Mouse (Mus musculus): ENCODE results near the gene Col26a1.
"Not testable (repeated sequence)": the region's sequence is repeated elsewhere in the genome, so short reads cannot be mapped to it uniquely, and the experiment has no call there.

Gene Col26a1

DNA sequence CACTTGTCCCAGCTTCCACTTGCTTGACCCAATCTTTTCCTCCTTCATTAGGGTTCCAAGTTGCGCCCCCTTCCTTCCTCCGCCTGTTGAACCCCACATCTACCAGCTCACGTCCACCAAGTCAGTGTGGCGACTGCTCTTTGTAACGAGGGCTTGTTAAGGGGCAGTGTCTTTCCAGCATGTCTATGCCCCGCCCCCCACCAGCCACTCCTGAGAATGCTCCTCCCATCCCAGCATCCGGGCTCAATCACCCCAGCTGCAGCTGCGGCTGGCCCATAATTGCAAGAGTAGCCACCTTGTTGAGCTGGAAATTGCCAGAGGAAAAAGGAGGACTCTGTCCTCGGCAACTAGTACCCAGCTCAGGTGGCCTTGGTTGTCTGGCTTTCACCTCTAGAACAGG is 136.4 kb downstream of the Col26a1 start:
- no peak for DNase-seq

DNA sequence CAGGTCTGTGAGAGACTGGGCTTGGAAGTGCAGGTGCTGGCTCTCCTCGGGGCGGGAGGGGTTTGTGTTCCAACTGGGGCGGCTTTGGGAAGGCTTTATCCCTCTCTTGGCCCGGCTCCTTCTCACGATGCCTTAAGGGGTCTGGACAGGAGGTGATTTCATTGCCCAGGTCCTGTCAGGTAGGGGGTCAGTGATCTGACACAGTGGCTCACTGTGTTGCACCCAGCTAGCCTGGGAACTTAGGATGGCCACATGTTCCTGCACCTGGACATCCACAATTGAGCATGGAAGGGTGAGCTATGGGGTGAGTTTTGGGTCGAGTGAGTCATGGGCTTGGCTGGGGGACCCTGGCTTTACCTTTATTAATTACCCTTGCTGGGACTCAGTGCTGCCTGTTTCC is 144.1 kb downstream of the Col26a1 start:
- DNase-seq, result no peak

DNA sequence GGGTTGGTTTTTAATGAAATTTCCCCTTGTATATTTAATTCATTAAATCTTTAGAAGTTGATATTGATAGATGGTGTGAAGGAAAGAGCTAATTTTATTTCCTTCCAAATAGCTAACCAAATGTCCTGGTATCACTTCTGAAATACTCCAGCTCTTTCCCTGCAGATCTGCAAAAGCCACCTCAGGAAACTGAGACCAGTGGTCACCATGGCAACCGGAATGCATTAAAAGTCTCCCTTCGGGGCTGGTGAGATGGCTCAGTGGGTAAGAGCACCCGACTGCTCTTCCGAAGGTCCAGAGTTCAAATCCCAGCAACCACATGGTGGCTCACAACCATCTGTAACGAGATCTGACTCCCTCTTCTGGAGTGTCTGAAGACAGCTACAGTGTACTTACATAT is 156.7 kb downstream of the Col26a1 start:
- not testable (repeated sequence) for DNase-seq

DNA sequence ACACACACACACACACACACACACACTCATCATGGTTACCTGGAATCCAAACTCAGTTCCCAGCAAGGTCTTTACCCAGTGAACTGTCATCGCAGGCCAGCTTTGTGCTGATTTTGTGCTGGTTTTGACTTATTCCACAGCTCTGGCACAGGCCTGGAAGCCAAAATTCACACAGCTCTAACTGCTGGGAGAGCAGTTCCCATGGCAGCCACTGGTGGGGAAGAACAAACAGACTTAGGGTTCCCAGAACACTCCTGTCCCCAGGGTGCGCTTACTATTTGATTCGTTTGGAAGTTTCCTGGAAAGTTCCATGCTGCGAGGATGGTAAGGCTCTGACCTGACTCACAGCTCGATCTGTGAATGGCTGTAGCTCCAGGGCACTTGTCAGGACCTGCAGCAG is 161.4 kb downstream of the Col26a1 start:
- no peak for DNase-seq

DNA sequence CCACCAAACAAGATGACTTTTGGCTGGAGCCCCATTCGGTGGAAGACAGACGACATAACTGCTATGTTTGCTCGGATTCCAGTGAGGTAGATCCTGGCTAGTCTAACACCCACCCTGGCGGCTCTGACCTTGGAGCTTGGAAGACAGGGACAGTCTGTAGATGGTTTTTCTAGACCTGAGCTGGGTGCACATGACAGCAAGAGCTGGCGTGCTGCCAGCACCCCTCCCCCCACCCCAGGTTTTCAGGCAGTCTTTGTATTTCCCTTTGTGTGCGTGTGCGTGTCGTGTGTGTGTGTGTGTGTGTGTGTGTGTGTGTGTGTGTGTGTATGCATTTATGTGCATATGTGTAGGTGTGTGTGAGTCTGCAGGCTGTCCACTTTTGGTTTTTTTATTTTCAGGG is 164.4 kb downstream of the Col26a1 start:
- DNase-seq, result no peak

DNA sequence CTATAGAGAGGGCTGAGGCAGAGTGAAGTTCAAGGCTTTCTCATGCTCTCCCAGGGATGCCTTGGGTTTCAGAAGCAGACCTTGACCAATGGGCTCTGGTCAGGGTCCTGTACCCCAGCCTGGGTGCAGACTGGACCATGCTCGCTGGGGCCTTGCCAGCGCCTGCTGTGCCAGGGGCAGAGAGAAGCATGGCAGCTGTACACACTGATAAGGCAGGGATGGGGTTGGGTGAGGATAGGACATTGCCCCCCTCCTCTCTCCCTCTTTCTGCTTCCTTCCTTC is 165.5 kb downstream of the Col26a1 start:
- DNase-seq, result no peak

DNA sequence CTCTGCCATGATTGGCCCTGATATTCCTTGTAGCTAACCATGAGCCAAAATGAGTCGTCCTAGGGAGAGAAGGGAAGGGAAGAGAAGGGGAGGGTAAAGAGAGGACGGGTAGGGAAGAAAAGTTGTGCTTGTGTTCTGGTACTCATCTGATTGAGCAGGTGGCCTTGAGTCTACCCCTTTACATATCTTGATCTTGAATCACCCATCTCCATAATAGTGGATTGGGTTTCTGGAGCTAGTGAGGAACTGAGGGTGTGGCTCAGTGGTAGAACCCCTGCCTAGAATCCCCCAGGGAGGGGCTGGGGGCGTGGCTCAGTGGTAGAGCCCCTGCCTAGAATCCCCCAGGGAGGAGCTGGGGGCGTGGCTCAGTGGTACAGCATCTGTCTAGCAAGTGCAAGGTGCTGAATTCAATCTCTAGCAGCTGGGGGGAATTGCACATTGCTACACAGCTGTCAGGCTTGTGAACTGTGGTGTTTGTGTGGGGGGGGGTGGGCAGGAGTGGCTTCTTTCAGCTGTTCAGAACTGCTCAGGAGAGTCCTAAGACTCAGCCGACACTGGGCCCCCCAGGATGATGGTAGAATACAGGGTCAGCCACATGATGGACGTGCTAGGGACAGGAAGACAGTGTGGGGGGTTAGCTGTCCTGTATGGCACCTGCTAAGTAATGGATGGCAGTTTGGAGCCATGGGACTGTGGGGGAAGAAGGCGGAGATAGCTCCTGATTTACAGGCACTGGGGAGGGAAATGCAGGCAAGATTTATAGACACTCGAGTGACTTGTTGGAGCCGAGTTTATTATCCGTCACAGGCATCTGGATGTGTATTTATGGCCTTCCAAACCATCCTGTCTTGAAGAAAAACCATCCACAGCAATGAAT is 166.1 kb downstream of the Col26a1 start:
- no peak for DNase-seq

DNA sequence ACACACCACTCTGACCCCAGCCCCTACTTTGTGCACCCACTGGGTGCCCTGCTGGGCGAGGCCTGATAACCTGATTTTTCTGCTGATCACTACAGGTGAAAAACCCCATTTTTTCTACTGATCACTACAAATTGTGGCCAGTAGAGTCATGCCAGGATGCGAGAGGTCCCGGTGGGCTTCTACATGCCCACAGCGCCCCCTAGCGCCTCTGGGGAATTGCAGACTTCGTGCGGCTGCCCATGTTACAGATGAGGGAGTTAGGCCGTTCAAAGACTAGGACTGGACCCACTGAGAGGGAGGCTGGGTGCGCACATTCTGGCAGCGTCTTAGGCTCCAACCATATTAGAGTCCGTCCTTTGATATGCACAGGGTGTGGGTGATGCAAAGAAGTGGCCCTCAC is 168.1 kb downstream of the Col26a1 start:
- no peak for DNase-seq

DNA sequence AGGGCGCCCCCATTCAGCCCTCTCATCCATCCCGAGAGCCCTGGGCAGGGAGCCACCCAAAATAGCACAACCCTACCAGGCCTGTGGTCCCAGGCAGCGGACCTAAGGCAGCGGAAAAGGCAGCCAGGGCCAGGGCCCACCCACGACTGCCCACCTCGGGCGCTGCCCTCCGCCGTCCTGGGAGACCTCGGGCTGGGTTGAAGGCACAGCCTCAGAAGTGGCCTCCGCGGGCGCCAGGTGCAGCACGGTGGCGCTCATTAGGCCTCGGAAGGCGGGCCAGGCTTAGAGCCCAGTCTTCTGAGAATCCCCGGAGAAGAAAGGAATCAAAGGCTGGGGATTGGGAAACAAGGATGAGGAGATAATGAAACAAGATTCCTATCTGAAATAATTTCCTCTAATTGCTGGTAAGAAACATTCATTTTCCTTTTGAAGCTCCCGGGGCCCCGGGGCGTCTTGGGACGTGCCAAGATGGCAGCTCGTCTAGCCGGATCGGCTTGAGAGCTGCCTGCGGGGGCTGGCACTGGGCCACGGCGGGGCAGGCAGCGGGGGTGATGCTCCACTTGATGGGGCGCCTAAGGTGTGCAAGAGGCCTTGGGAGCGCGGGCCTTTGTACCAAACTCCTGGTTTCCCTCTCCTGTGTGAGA is 168.7 kb downstream of the Col26a1 start:
- DNase-seq, result peak in 1 of 2 experiments; percentile 13

DNA sequence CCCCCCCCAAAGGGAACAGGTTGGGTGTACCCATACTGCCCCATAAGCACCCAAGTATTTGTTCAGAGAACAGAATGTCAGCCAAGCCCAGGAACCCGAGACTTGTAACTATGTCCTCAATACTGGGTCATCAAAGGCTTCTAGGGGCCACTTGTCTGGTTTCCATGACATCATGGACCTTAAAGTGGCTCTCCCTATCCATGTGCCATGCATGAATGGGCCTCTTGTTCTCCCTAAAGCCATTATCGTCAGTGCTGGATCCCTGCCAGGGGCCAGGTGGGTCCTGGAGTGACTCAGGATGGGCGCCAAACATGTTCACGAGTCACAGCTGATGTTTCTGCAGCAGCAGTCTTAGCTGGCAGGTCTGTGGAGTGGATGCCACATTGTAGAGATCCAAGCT is 172.3 kb downstream of the Col26a1 start:
- DNase-seq, result peak; percentile 70 to 86

DNA sequence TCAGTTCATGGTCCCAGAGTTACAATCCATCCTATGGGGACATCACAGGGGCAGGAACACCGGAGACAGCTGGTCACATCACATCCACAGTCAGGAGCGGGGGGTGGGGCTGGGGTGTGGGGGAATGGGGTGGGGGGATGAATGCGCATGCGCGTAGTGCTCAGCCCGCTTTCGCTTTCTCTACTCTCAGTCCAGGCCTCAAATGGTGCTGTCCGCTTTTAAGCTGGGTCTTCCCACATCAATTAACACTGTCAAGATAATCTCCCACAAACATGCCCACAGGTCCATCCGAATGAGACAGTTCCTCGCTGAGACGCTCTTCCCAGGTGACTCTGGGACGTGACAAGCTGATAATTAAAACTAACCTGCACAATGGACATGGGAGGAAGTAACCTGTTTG is 174.9 kb downstream of the Col26a1 start:
- no peak for DNase-seq

DNA sequence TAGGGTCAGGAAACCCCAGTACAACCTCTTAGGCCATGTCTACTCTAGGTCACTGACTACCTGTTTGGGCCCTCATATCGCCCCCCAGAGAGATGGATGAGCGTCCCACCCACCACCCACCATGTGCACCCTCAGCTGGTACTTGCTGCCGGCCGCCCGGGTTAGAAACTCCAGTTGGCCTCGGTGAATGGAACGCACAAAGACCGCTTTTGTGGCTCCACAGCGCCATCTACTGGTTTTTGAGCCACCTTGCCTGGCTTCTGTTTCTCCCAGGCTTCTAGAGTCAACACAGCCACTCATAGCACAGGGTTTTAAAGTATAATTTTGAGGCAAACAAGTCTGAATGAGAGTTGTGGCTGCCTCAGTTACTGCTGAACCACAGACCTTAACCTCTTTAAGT is 176.2 kb downstream of the Col26a1 start:
- peak; percentile 45 to 64 for DNase-seq

DNA sequence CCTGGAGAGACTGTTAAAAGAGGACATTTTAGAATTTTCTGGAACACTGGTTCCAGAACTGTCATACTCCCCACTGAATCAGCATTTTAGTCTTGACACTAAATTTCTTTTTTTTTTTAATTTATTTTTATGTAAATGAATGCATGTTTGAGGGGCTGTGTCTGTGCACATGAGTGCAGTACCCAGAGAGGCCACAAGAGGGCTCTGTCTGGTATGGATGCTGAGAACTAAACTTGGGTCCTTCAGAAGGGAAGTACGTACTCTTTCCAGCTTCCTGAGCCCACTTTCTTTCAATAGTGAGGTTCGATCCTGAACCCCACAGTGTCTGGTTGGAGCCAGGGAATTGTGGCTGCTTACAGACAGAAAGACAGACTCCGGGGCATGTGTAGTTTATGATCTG is 177.5 kb downstream of the Col26a1 start:
- no peak for DNase-seq

DNA sequence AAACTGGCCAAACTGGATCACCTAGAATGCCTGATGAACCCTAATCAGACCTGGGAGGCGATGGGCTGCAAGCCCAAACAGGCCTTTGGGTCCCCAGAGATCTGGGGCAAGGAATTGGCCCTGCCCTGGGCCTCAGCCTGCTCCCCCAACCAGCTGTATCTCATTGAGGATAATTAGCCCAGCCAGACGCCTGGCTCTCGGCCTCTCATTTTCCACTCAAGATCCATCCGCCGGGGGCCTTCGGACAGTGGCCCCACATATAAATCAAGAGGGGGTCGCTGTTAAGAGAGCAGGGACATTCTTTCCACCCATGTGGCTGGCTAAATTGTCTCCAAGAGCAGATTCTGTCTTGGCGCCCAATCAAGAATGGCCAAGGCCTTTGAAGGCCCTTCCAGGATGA is 178.9 kb downstream of the Col26a1 start:
- DNase-seq, result no peak

DNA sequence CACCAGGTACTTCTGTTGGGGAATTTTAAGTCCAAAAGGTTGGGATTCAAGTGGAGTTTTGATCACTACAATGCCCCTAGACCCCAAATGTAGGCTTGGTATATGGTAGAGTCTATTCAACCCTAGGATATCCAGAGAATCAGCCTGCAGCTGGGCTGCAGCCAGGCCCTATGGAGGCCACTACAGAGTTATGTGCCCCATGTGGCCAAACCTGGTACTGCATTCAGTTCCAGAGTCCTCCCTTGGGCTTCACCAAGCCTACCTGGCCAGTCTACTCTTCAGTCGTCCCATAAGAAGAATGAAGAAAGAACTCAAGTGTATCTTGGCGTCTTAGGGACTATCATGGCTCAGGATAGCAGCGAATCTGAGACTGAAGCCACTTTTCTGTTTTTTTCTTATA is 179.3 kb downstream of the Col26a1 start:
- peak; percentile 64 to 71 for DNase-seq

DNA sequence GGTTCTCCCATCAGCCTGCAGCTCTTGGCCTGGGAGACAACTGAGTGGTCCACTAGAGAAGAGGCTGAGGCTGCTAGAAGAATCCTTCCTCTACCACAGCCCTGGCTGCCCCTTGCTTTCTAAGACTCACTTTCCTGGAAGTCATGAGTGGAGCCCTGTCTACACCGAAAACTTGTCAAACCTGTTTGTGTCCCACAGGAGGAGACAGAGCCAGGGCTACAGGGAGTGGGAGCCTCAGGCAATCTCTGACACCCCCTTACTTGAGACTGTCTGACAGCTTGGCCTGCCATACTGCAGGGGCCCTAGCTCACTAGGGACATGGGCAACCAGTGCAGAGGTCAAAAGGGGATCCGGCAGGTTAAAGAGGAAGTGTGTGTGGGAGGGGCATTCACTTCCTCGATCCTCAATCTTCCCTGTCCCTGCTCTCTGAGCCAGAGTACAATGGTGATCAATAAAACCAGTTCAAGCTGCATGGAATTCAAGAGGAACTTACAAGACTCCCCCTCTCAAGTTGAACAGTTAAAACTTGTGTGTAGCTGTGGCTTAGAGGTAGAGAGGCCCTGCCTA is 180.8 kb downstream of the Col26a1 start:
- peak; percentile 30 to 53 for DNase-seq

DNA sequence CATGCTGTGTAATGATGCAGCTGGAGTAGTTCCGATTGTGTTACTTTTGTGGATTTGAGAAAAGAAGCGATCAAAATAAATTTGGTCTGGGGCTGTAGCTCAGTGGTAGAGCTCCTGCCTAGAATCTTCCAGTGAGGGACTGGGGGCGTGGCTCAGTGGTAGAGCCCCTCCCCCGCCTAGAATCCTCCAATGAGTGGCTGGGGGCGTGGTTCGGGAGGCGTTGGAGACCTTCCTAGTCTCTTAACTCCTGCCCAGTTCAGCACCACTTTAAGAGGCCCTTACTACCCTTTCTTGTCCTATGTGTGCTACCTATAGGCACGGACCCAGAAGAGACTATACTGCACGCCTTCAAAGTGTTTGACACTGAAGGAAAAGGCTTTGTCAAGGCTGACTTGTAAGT is 185.4 kb downstream of the Col26a1 start:
- DNase-seq, result no peak

DNA sequence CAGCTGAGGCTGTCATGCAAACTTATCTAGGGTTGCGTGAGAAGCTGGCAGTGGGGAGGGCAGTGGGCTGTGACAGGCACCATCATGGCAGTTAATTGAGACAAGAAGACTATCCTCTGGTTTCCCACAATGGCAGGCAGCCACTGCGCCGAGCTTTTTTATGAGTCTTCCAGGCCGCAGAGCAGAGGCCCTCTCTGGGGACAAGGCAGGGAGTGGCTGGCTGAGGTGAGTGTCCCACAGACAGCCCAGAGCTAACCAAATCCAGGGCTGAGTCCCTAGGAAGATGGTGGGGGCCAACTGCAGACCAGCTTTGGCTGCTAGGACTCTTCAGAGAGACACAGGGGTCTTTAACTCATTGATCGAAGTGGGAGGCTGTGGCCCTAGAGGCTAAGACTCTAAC is 186.5 kb downstream of the Col26a1 start:
- no peak for DNase-seq

DNA sequence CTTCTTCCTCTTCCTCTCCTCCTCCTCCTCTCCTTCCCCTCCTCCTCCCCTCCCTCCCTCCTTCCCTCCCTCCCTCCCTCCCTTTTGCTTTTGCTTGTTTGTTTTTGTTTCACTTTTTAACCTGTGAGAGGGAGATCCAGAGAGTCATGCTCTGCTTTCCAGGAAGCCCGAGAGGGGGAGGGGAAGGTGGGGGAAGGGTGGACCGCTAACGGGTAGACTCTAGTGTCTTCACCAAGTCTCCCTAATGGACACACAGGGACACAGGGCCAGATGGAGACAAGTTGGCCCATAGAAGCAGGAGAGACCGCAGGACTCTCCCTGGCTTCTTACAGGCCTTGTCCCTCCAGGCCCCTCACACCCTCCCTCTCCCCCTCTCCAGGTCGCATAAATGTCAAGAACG is 188.0 kb downstream of the Col26a1 start:
- no peak for DNase-seq

DNA sequence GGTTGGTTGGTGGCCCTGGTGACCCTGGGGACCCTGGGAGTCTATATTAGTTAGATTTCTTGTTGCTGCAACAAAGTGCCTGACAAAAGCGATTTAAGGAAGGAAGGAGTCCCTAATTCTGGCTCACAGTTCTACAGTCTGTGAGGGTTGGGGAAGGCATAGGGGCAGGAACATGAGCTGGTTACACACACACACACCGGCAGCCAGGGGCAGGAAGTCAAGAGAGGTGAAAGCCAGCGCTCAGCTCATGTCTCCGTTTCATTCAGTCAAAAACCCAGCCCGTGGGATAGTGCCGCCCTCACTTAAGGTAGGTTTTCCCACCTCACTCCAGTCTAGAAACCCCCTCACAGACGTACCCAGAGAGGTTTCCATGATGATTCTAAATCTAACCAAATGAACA is 189.6 kb downstream of the Col26a1 start:
- DNase-seq, result no peak

DNA sequence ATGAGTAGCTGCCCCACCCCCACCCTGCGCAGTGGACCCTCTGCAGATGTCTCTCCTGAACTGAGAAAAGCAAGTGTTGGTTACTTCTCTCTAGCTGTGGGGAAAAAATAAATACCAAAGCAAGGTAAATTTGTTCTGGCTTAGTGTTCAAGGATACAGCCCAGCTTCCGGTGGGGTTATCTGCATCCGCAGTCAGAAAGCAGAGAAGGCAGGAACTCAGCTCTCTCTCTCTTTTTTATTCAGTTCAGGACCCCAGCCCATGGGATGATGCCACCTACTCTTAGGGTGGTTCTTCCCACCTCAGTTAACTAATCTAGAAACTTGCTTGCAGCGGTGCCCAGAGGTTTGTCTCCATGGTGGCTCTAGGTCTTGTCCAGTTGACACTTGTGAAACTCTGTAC is 190.2 kb downstream of the Col26a1 start, which contains the start of gene Myl10:
Myl10 (plus strand) TSS at position 363 of the 400 bp plus-strand sequence.
- no peak for DNase-seq
